Mouse (Mus musculus): ENCODE data around the gene Etfdh. TPM values are rescaled to one million over a fixed set of nuclear protein-coding genes. Genes with fewer than 3 reads are reported as not detected.

The Etfdh gene
- polyA plus RNA-seq, 1 experiment, result 25.1 TPM

DNA sequence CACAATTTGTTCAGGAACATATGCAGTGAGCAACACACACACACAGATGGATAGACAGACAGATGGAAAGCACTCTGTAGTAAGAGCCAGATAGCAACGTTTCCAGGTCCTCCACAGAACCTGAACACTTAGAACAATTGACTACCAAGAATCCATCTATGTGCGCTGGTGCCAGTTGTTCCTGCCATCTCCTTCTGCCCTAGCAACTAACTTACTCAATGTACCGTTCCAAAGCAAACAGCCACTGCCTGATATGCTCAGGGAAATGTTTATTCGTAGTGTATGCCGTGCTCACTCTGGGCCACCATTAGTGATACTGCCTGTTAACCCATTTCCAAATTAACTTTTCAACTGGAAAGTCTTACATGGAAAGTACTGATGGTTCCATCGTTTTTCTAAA lies 74.2 kb downstream of the Etfdh start:
- TF ChIP-seq CTCF (IDR thresholded peaks at IDR 0.05; ENCODE audit: extremely low read depth, insufficient read depth, low read length) (no peak), POLR2A (IDR thresholded peaks at IDR 0.05; ENCODE audit: extremely low read depth, insufficient read depth, low read length) (no peak)
- H3K27ac ChIP-seq (ENCODE audit: insufficient read depth, low read length), result no peak overlapping the region
- H3K4me1 ChIP-seq (ENCODE audit: control insufficient read depth, insufficient read depth, low read length), result peaks cover 3% of the 10 kb centered on the region; the same call in 1 of the 2 replicates
- H3K4me3 ChIP-seq (ENCODE audit: insufficient read depth, low read length), result no peak overlapping the region

Other genes with a start within 250 kb of the Etfdh start
- 10.2 and 10.4 TPM in 2 replicates for gene Fnip2, start 61.7 kb downstream of the Etfdh start, polyA plus RNA-seq (2012; rRNA removed)
- 75.9 and 79.4 TPM in 2 replicates for gene Ppid, start 38.2 kb downstream of the Etfdh start, polyA plus RNA-seq (2012; rRNA removed)
- 1.7 and 2.2 TPM in 2 replicates for gene 4930579G24Rik, start 421 bp downstream of the Etfdh start, polyA plus RNA-seq (2012; rRNA removed)
- gene Rxfp1, start 108.4 kb upstream of the Etfdh start, polyA plus RNA-seq (2012; rRNA removed), result 15.8 and 17.9 TPM in 2 replicates
- gene Tmem144, start 223.3 kb upstream of the Etfdh start, polyA plus RNA-seq (2012; rRNA removed), result 4.1 and 5.2 TPM in 2 replicates

All from cortical plate, adult 2 months (tissue).